24 mouse cellular contexts compared by ENCODE assay signal in genomic region chr9:8703956-8704355, GRCm38 (mm10).
"Had no signal": no experiment of that assay in that cellular context is flagged by ENCODE, and none has a peak within 500 bp of the region (broad histone marks: within the 10 kb centered on the region; RNA-seq: fewer than 3 reads in every experiment).

No protein-coding gene starts in this region.

- H3K36me3 ChIP-seq: forebrain, embryonic 15.5 days; heart, embryonic 13.5 days; heart, embryonic 15.5 days; hindbrain, embryonic 10.5 days; hindbrain, embryonic 12.5 days; limb, embryonic 13.5 days; limb, embryonic 15.5 days had no signal

- H3K4me3 ChIP-seq: forebrain, embryonic 15.5 days; heart, adult 2 months; heart, embryonic 13.5 days; heart, embryonic 15.5 days; hindbrain, embryonic 10.5 days; hindbrain, embryonic 12.5 days; limb, embryonic 13.5 days; limb, embryonic 15.5 days had no signal

- H3K27me3 ChIP-seq: forebrain, embryonic 15.5 days; heart, embryonic 13.5 days; heart, embryonic 15.5 days; hindbrain, embryonic 12.5 days; limb, embryonic 13.5 days; limb, embryonic 15.5 days had no signal

- ATAC-seq: forebrain, embryonic 15.5 days; forebrain, postnatal 0 days; hindbrain, embryonic 16.5 days; inflammation-experienced regulatory T-cells, adult 6 months had no signal

- H3K4me2 ChIP-seq: forebrain, embryonic 15.5 days; heart, embryonic 11.5 days; heart, embryonic 13.5 days; heart, embryonic 15.5 days; hindbrain, embryonic 12.5 days; hindbrain, embryonic 14.5 days; limb, embryonic 13.5 days; limb, embryonic 15.5 days had no signal

- DNase-seq: forebrain, postnatal 0 days; gastrocnemius, postnatal 14 days; gastrocnemius, postnatal 36 days; heart, adult 11 months; heart, adult 2 months; heart, postnatal 14 days; heart, postnatal 4 days; kidney, adult 11 months; kidney, adult 8-10 months; kidney, postnatal 10 days; kidney, postnatal 36 days; layer of hippocampus, postnatal 36 days; left cerebral cortex, postnatal 4 days had no signal

- H3K4me1 ChIP-seq: forebrain, embryonic 15.5 days; heart, embryonic 13.5 days; heart, embryonic 15.5 days; hindbrain, embryonic 10.5 days; hindbrain, embryonic 12.5 days; limb, embryonic 15.5 days had no signal

- H3K27ac ChIP-seq: forebrain, embryonic 15.5 days; heart, adult 2 months; heart, embryonic 13.5 days; heart, embryonic 15.5 days; hindbrain, embryonic 10.5 days; hindbrain, embryonic 12.5 days; hindbrain, embryonic 14.5 days; limb, embryonic 13.5 days; limb, embryonic 15.5 days had no signal

- H3K9me3 ChIP-seq: forebrain, embryonic 15.5 days; heart, embryonic 13.5 days; heart, embryonic 15.5 days; hindbrain, embryonic 10.5 days; hindbrain, embryonic 12.5 days; limb, embryonic 13.5 days; limb, embryonic 15.5 days had no signal

- H3K9ac ChIP-seq: forebrain, embryonic 15.5 days; forebrain, postnatal 0 days; heart, embryonic 13.5 days; heart, embryonic 15.5 days; hindbrain, embryonic 12.5 days; hindbrain, embryonic 14.5 days; limb, embryonic 13.5 days; limb, embryonic 15.5 days had no signal
